Mouse (Mus musculus) retina, embryonic 14.5 days (tissue): ENCODE results near the gene Ptprt.

Experiments used
- DNase-seq: peaks from one replicate; pipeline ENCODE4 v3.0.0-alpha.2; 2015; ENCODE audit warnings: low spot score

The Ptprt gene

DNA sequence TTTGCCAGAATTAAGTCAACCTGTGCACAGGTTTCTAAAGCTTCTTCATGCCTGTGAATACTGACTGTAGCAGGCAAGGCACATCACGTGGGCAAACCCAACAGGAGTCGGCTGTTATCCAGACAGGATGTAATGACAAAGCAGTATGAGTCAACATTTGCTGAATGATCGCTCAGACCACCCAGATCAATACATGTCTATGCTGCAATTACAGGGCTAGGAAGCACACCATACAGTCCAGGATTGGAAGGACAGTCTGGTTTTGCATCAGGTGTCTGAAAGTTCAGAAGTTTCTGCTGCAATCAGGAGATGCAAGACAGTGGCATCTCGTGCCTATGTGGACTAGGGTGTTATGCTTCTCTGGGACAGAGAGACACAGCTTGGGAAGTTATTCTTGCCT, 716.3 kb downstream of the Ptprt start:
- no peak for DNase-seq

- DNase-seq = no peak
Measured at GRCm38 (mm10) chr2:161941991-161942390, 719.0 kb downstream of the Ptprt start.

GRCm38 (mm10) chr2:161907214-161907613, 753.7 kb downstream of the Ptprt start:
- no peak for DNase-seq

GRCm38 (mm10) chr2:161902196-161902595, 758.8 kb downstream of the Ptprt start:
- no peak for DNase-seq

DNA sequence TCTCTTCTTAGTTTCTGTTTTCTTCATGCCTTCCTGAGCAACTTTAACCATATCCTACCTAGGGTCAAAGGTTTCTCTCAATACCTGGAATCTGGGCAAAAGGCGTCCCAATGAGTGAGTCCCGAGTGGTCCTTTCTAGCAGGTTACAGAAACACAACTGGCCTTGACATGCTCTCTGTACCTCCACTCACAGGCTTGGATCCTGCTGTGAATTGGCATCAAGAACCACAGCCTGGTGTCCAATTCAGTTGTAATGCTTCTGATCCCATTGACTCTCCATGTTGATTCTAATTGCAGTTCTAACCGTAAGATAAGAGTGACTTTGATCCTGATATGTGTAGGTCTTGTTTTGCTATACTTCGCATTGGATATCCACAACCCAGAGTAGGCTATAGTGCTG, 776.5 kb downstream of the Ptprt start:
- no peak for DNase-seq

DNA sequence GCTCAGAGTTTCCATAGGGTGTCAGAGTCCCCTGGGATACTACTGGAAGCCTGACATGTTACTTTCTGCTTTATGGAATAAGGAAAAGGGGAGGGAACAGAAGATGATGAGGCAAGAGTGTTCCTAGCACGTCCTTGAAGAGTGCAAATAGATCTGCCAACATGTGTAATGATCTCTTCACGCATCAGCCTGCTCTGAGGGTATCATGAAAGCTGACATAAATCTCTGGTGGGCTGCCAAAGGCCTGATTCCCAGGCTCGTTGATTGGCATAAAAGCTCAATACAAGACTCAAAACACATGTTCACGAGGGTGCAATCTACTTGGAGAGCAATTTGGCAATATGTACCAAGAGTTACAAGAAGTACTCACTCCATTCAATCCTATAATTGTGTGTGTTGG, 778.4 kb downstream of the Ptprt start:
- no peak for DNase-seq

- peak; percentile 74 for DNase-seq
Measured at GRCm38 (mm10) chr2:161880941-161881340, 780.0 kb downstream of the Ptprt start.

- DNase-seq = no peak
Measured at GRCm38 (mm10) chr2:161865231-161865630, 795.7 kb downstream of the Ptprt start.

DNA sequence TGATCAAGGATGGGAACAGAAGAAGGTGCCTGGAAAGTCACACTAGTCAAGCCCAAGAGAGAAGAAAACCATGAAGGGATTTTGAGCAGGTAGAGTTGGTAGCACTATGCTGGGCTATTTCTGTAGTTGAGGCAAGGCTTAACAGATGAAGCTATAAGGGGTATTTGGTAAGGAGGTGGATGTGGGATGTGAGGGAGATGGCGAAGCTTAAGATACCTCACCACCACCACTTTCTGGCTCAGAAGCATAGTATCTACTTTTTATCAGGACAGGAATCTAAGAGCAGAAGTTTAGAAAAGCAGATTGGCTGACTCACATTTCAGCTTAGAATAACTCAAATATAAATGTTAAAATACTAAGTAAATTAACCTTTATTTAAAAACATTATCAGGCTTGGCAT, 802.1 kb downstream of the Ptprt start:
- no peak for DNase-seq

- DNase-seq = no peak
Measured at GRCm38 (mm10) chr2:161858361-161858760, 802.6 kb downstream of the Ptprt start.

DNA sequence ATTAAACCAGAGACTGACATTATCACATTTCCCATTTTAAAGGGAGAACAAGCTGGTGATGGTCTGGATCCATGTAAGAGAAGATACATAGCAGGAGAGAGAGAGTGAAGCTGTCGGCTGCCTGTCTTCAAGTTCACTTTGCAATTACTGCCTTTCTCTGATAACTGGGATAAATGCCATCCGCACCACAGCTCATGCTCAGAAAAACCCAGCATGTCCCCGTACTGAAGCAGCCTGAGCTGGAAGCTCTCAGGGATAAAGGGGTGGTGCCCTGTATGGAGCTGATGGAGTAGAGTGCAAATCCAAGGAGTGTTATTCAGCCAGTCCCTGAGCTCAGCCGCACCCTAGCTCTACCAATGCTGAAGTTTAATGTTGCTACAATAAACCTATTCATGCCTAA, 825.9 kb downstream of the Ptprt start:
- DNase-seq = no peak

- DNase-seq = no peak
Measured at GRCm38 (mm10) chr2:161833846-161834245, 827.1 kb downstream of the Ptprt start.

DNA sequence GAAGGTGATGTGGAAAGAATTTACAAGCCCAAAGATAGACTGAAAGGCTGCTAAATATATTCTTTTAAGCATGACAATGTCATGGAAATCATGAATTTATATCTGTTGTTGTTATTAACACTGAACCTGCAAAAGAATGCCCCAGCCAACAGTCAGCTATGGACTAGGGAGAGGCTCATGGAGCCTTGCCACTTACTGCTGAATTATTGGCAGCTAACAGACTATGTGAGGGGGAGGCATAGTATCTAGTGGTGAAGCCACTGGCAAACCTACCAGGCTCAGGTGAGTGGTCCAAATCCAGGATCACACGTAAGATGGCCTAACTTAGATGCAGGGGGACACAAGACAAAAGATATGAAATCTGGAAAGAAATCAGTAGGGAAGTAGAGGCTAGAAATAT, 847.6 kb downstream of the Ptprt start:
- no peak for DNase-seq

- no peak for DNase-seq
Measured at GRCm38 (mm10) chr2:161808086-161808801, 852.7 kb downstream of the Ptprt start.

DNA sequence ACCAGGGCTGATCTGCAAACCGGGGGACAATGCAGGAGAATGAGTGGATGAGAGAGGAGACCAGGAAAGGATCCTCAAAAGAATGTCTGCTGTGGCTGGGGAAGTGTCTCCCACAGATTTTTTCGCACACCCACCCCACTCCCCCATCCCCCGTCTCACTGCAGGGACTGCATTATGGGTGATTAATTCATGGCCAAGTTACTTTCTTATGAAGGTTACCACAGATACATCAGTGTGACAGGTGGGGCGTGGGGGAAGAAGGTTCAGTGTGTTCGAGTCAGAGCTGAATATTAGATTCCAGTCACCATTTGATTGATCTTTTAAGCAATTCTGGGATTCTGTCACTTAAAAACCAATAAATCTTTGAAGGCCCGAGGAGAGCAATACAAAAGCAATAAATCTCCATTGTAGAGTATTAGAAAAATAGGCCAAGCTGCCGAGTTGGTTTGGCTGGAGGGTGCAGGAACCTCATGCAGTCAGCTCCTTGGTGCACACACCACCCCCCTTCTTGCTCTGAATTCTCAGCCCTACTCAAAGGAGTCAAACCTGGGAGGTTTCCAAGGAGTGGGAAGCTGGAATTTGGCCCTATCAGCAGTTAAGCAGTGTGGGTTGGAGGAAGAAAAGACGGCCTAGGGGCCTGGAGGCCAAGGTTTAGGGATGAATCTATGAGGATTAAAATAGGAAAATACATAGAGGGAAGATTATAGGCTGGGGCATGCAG, 854.5 kb downstream of the Ptprt start:
- DNase-seq = no peak

GRCm38 (mm10) chr2:161799946-161800345, 861.0 kb downstream of the Ptprt start:
- DNase-seq = no peak

DNA sequence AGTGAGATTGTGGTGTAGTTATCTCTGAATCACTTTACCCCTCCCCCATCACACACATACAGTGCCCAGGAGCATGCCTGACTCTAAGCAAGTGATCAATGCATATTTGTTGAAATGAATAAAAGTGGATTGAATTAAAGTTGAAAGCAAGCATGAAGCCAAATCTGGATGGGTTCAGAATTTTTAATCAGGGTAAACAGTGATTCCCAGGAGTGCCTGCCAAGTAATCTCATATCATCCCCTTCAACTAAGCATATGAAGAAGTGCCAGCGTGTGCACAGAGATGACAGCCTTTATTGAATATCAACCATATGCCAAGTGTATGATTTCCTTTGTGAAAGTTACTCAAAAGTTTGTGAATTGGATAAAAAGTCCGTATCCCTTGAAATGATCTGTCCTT, 893.4 kb downstream of the Ptprt start:
- DNase-seq = no peak

DNA sequence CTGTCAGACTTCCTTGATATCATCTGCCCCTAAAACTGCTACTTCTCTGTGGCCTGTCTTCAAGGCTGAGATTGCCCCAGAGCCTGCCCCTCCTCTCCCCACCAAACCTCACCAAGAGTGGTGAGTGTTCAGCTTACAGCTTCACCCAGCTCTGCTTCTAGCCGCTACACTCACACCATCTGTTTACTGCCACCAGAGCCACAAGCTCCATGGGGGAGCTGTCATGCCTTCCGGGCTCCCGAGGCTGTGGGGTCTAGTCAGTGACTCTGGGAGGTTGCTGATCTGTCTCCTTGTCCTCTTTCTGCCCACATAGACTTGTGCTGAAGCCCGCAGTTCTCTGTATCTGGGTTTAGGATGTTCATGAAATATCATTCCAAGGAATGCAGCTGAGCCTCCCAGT, 947.9 kb downstream of the Ptprt start:
- no peak for DNase-seq

DNA sequence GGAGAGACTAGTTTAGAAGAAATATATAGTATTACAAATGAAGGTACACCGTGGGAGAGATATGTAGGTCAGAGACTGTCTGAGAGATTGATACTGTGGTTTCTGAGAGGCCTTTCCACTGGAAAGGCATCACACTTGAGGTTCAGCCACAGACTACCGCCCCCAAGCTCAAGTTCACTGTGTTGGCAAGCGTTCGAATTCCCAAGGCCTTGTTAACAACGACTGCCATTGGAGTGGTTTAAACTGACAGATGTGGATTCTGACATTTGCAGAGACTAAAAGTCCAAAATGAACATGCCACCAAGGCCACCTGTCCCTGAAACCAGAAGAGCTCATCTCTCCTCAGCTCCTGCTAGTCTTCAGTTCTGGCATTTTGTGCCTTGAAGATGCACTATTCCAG, 951.6 kb downstream of the Ptprt start:
- DNase-seq = no peak

- no peak for DNase-seq
Measured at GRCm38 (mm10) chr2:161706386-161706915, 954.5 kb downstream of the Ptprt start.

- DNase-seq = peak; percentile 3
Measured at GRCm38 (mm10) chr2:161704811-161705210, 956.1 kb downstream of the Ptprt start.

DNA sequence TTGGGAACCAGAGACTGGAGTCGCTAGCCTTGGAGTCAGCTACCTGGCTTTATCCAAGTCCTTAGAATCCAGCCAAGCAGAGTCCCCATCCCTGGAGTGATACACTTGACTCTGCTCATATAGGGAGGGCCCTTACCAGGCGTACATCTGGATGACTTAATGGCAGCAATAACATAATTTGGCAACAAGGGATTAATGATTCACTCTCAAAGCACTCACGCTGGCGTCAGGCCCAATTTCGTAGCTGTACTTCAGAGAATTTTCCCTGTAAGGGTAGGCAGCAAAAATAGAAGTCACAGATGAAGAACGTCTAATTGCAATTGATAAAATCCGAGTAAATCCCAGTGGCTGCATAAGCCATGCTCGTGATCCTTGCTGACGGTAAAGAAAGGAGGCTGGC, 956.5 kb downstream of the Ptprt start:
- DNase-seq = no peak

DNA sequence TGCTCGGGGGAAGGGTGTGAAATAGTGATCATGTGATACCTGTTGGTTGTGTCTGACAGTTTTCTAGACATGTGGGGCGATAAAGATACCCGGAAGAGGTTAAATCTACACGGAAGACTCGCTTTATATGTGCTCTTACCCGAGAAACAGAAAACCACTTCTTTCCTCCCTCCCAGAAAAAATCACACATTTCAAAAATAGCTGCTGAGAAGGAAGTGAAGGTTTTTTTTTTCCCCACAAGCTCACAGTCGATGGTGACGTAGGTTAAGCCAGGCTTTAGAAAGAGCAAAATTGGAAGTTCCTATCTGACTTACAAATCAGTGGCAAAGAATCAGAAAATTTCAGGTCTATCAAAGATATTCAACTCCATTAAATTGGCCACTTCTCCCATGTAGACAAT, 965.1 kb downstream of the Ptprt start:
- no peak for DNase-seq
